Mouse (Mus musculus) stomach, adult 2 months (tissue): ENCODE results near the gene Tmem128. TPM values are rescaled to one million over a fixed set of nuclear protein-coding genes. Genes with fewer than 3 reads are reported as not detected.

ENCODE experiments used
- polyA plus RNA-seq: library from polyadenylated mRNA; depleted of rRNA; stranded (reverse); fragments of >200 nt; gene quantifications from 2 replicates; pipeline ENCODE4 v1.2.3, GENCODE M21; 2012; rRNA removed

Tmem128 gene
- polyA plus RNA-seq: 6.9 and 10.1 TPM in 2 replicates

GRCm38 (mm10) chr5:38260107-38260682 is at the start of gene Tmem128:
Gene Tmem128 (plus strand): TSS chr5:38260185.

DNA sequence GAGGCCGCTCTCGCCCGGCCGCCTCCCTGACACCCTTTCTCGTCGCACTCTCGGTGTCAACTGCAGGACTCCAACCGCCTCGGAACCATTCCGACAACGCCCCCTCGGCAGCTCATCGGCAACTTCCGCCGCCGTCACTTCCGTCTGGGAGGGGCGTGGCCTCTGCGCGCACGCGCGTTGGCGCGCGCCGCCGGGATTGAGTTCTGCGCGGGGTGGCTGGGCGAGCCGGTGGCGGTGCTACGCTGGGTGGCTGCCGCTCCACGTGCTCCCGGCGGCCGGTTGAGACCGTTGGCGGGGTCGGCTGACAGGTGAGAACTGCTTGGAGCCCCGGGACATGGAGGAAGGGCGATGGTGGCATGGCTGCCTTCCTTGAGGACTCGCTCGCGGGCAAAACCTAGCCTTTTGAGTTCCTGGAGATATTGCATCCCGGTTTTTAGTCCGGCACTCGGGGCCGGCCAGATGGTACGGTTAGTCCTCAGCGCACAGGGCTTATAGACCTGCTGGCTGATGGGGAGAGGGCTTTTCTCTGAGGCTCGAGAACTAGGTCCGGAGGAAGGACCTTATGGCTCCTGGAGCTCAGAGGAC is 39.6 kb upstream of the Tmem128 start, which contains the start of the genes Zbtb49 and Lyar:
TSS of gene Zbtb49 (minus strand) at position 130 of the 585 bp plus-strand sequence.
TSS of gene Lyar (plus strand) at position 143 of the 585 bp plus-strand sequence.

GRCm38 (mm10) chr5:38275771-38276170 is 15.8 kb downstream of the Tmem128 start, which contains the start of gene Otop1:
Gene Otop1 (plus strand): TSS chr5:38275972.

Other genes starting within 250 kb of the Tmem128 start
- gene Stx18, start 221.4 kb upstream of the Tmem128 start, polyA plus RNA-seq: 4.5 and 5.5 TPM in 2 replicates
- 4.7 and 5.1 TPM in 2 replicates for gene Nsg1, start 100.3 kb upstream of the Tmem128 start, polyA plus RNA-seq
- 4.4 and 6.8 TPM in 2 replicates for gene Zbtb49, start 39.7 kb upstream of the Tmem128 start, polyA plus RNA-seq
- gene Lyar, start 39.7 kb upstream of the Tmem128 start, polyA plus RNA-seq: 0.36 and 0.85 TPM in 2 replicates
- gene Otop1, start 15.8 kb downstream of the Tmem128 start, polyA plus RNA-seq: 0.02 and 0.19 TPM in 2 replicates
- gene Drd5, start 59.2 kb downstream of the Tmem128 start, polyA plus RNA-seq: not detected in 2 replicates
- 0.34 and 0.65 TPM in 2 replicates for gene Slc2a9, start 243.0 kb downstream of the Tmem128 start, polyA plus RNA-seq